Mouse (Mus musculus): ENCODE data around the gene Msh4. TPM values are rescaled to one million over a fixed set of nuclear protein-coding genes. Genes with fewer than 3 reads are reported as not detected.

The Msh4 gene
- polyA plus RNA-seq, 1 experiment: 1.8 TPM

- TF ChIP-seq EP300 (IDR thresholded peaks at IDR 0.05; ENCODE audit: insufficient read depth, low read depth, low read length): no peak
- no peak for TF ChIP-seq CTCF (IDR thresholded peaks at IDR 0.05; ENCODE audit: low read depth, low read length)
- Histone ChIP-seq H3K36me3 (ENCODE audit: control insufficient read depth, insufficient read depth, low read length, poor library complexity, severe bottlenecking) (peaks cover 5% of the 10 kb centered on the region), H3K27ac (ENCODE audit: insufficient read depth, low read length) (no peak overlapping the region), H3K9ac (ENCODE audit: low read depth, poor library complexity, severe bottlenecking) (peak overlapping the region; percentile 64; the same call in 1 of the 2 replicates), H3K4me3 (ENCODE audit: low read depth, low read length) (no peak overlapping the region), H3K4me1 (ENCODE audit: control insufficient read depth, insufficient read depth, low read length) (peaks cover 3% of the 10 kb centered on the region), H3K9me3 (replicated peaks; ENCODE audit: control insufficient read depth, insufficient read depth, low read length, poor library complexity, severe bottlenecking) (no peaks in the 10 kb centered on the region), H3K27me3 (ENCODE audit: control insufficient read depth, insufficient read depth, low read length, poor library complexity, severe bottlenecking) (no peaks in the 10 kb centered on the region)
Observed at GRCm38 (mm10) chr3:153943003-153943640, 37.2 kb upstream of the Msh4 start.

GRCm38 (mm10) chr3:153941613-153942012 is 35.7 kb upstream of the Msh4 start:
- peaks cover 5% of the 10 kb centered on the region for H3K4me1 ChIP-seq (ENCODE audit: control insufficient read depth, insufficient read depth, low read length)
- TF ChIP-seq EP300 (IDR thresholded peaks at IDR 0.05; ENCODE audit: insufficient read depth, low read depth, low read length) (no peak), CTCF (IDR thresholded peaks at IDR 0.05; ENCODE audit: low read depth, low read length) (no peak), POLR2A (IDR thresholded peaks at IDR 0.05; ENCODE audit: insufficient read depth, low read length) (no peak)
- no peak overlapping the region for H3K4me3 ChIP-seq (ENCODE audit: low read depth, low read length)
- H3K27ac ChIP-seq (ENCODE audit: insufficient read depth, low read length): no peak overlapping the region
- no peaks in the 10 kb centered on the region for H3K27me3 ChIP-seq (ENCODE audit: control insufficient read depth, insufficient read depth, low read length, poor library complexity, severe bottlenecking)
- H3K9me3 ChIP-seq (replicated peaks; ENCODE audit: control insufficient read depth, insufficient read depth, low read length, poor library complexity, severe bottlenecking): no peaks in the 10 kb centered on the region
- no peak overlapping the region for H3K9ac ChIP-seq (ENCODE audit: low read depth, poor library complexity, severe bottlenecking)
- H3K36me3 ChIP-seq (ENCODE audit: control insufficient read depth, insufficient read depth, low read length, poor library complexity, severe bottlenecking): peaks cover 12% of the 10 kb centered on the region

- Histone ChIP-seq H3K4me1 (ENCODE audit: control insufficient read depth, insufficient read depth, low read length) (peaks cover 5% of the 10 kb centered on the region), H3K9ac (ENCODE audit: low read depth, poor library complexity, severe bottlenecking) (no peak overlapping the region), H3K9me3 (replicated peaks; ENCODE audit: control insufficient read depth, insufficient read depth, low read length, poor library complexity, severe bottlenecking) (no peaks in the 10 kb centered on the region), H3K27ac (ENCODE audit: insufficient read depth, low read length) (no peak overlapping the region), H3K4me3 (ENCODE audit: low read depth, low read length) (no peak overlapping the region), H3K36me3 (ENCODE audit: control insufficient read depth, insufficient read depth, low read length, poor library complexity, severe bottlenecking) (peaks cover 14% of the 10 kb centered on the region), H3K27me3 (ENCODE audit: control insufficient read depth, insufficient read depth, low read length, poor library complexity, severe bottlenecking) (no peaks in the 10 kb centered on the region)
- TF ChIP-seq EP300 (IDR thresholded peaks at IDR 0.05; ENCODE audit: insufficient read depth, low read depth, low read length): no peak
- no peak for TF ChIP-seq POLR2A (IDR thresholded peaks at IDR 0.05; ENCODE audit: insufficient read depth, low read length)
- TF ChIP-seq CTCF (IDR thresholded peaks at IDR 0.05; ENCODE audit: low read depth, low read length): no peak
Observed at GRCm38 (mm10) chr3:153940486-153940885, 34.5 kb upstream of the Msh4 start.

- Histone ChIP-seq H3K9me3 (replicated peaks; ENCODE audit: control insufficient read depth, insufficient read depth, low read length, poor library complexity, severe bottlenecking) (no peaks in the 10 kb centered on the region), H3K27me3 (ENCODE audit: control insufficient read depth, insufficient read depth, low read length, poor library complexity, severe bottlenecking) (no peaks in the 10 kb centered on the region), H3K9ac (ENCODE audit: low read depth, poor library complexity, severe bottlenecking) (no peak overlapping the region), H3K4me1 (ENCODE audit: control insufficient read depth, insufficient read depth, low read length) (peaks cover 5% of the 10 kb centered on the region), H3K27ac (ENCODE audit: insufficient read depth, low read length) (no peak overlapping the region), H3K36me3 (ENCODE audit: control insufficient read depth, insufficient read depth, low read length, poor library complexity, severe bottlenecking) (peaks cover 14% of the 10 kb centered on the region), H3K4me3 (ENCODE audit: low read depth, low read length) (no peak overlapping the region)
- TF ChIP-seq CTCF (IDR thresholded peaks at IDR 0.05; ENCODE audit: low read depth, low read length): no peak
- no peak for TF ChIP-seq EP300 (IDR thresholded peaks at IDR 0.05; ENCODE audit: insufficient read depth, low read depth, low read length)
- no peak for TF ChIP-seq POLR2A (IDR thresholded peaks at IDR 0.05; ENCODE audit: insufficient read depth, low read length)
Observed at GRCm38 (mm10) chr3:153940021-153940420, 34.1 kb upstream of the Msh4 start.

GRCm38 (mm10) chr3:153937116-153937810 is 31.3 kb upstream of the Msh4 start:
- TF ChIP-seq EP300 (IDR thresholded peaks at IDR 0.05; ENCODE audit: insufficient read depth, low read depth, low read length) (no peak), POLR2A (IDR thresholded peaks at IDR 0.05; ENCODE audit: insufficient read depth, low read length) (no peak), CTCF (IDR thresholded peaks at IDR 0.05; ENCODE audit: low read depth, low read length) (no peak)
- no peak overlapping the region for H3K4me3 ChIP-seq (ENCODE audit: low read depth, low read length)
- no peaks in the 10 kb centered on the region for H3K9me3 ChIP-seq (replicated peaks; ENCODE audit: control insufficient read depth, insufficient read depth, low read length, poor library complexity, severe bottlenecking)
- peaks cover 5% of the 10 kb centered on the region for H3K4me1 ChIP-seq (ENCODE audit: control insufficient read depth, insufficient read depth, low read length)
- no peak overlapping the region for H3K27ac ChIP-seq (ENCODE audit: insufficient read depth, low read length)
- H3K27me3 ChIP-seq (ENCODE audit: control insufficient read depth, insufficient read depth, low read length, poor library complexity, severe bottlenecking): no peaks in the 10 kb centered on the region
- H3K9ac ChIP-seq (ENCODE audit: low read depth, poor library complexity, severe bottlenecking): no peak overlapping the region
- peaks cover 16% of the 10 kb centered on the region for H3K36me3 ChIP-seq (ENCODE audit: control insufficient read depth, insufficient read depth, low read length, poor library complexity, severe bottlenecking)

- no peak overlapping the region for H3K9ac ChIP-seq (ENCODE audit: low read depth, poor library complexity, severe bottlenecking)
- TF ChIP-seq CTCF (IDR thresholded peaks at IDR 0.05; ENCODE audit: low read depth, low read length) (no peak), POLR2A (IDR thresholded peaks at IDR 0.05; ENCODE audit: insufficient read depth, low read length) (no peak), EP300 (IDR thresholded peaks at IDR 0.05; ENCODE audit: insufficient read depth, low read depth, low read length) (no peak)
- peaks cover 21% of the 10 kb centered on the region for H3K36me3 ChIP-seq (ENCODE audit: control insufficient read depth, insufficient read depth, low read length, poor library complexity, severe bottlenecking)
- H3K4me3 ChIP-seq (ENCODE audit: low read depth, low read length): no peak overlapping the region
- H3K4me1 ChIP-seq (ENCODE audit: control insufficient read depth, insufficient read depth, low read length): peaks cover 5% of the 10 kb centered on the region
- no peaks in the 10 kb centered on the region for H3K9me3 ChIP-seq (replicated peaks; ENCODE audit: control insufficient read depth, insufficient read depth, low read length, poor library complexity, severe bottlenecking)
- no peak overlapping the region for H3K27ac ChIP-seq (ENCODE audit: insufficient read depth, low read length)
- no peaks in the 10 kb centered on the region for H3K27me3 ChIP-seq (ENCODE audit: control insufficient read depth, insufficient read depth, low read length, poor library complexity, severe bottlenecking)
Observed at GRCm38 (mm10) chr3:153935878-153936277, 29.9 kb upstream of the Msh4 start.

All from ES-Bruce4 (cell line).